31 mouse cellular contexts compared by ENCODE assay signal in genomic region chr6:61936656-61937055, GRCm38 (mm10).
"Had no signal": no experiment of that assay in that cellular context is flagged by ENCODE, and none has a peak within 500 bp of the region (broad histone marks: within the 10 kb centered on the region; RNA-seq: fewer than 3 reads in every experiment).

No protein-coding gene starts in this region.

- DNase-seq: heart, postnatal 10 days; heart, postnatal 14 days; heart, postnatal 36 days; heart, postnatal 4 days; kidney, adult 11 months; kidney, adult 18-20 months; kidney, adult 2 months; kidney, adult 8-10 months; kidney, adult 9 months; kidney, postnatal 10 days; kidney, postnatal 14 days; kidney, postnatal 25 days; kidney, postnatal 36 days; kidney, postnatal 4 days; layer of hippocampus, adult 9-11 months; layer of hippocampus, postnatal 36 days had no signal

- H3K27me3 ChIP-seq: heart, embryonic 12.5 days; heart, embryonic 13.5 days; heart, embryonic 15.5 days; hindbrain, embryonic 12.5 days; hindbrain, embryonic 13.5 days; hindbrain, embryonic 15.5 days; intestine, embryonic 15.5 days; kidney, embryonic 15.5 days had no signal

- H3K4me2 ChIP-seq: heart, embryonic 11.5 days; heart, embryonic 12.5 days; heart, embryonic 13.5 days; heart, embryonic 15.5 days; hindbrain, embryonic 12.5 days; hindbrain, embryonic 13.5 days; hindbrain, embryonic 14.5 days; hindbrain, embryonic 15.5 days; intestine, embryonic 15.5 days; kidney, embryonic 15.5 days had no signal

- H3K4me1 ChIP-seq: heart, embryonic 12.5 days; heart, embryonic 13.5 days; heart, embryonic 15.5 days; hindbrain, embryonic 10.5 days; hindbrain, embryonic 12.5 days; hindbrain, embryonic 13.5 days; hindbrain, embryonic 15.5 days; intestine, embryonic 15.5 days; kidney, embryonic 15.5 days had no signal

- H3K36me3 ChIP-seq: heart, embryonic 12.5 days; heart, embryonic 13.5 days; heart, embryonic 15.5 days; hindbrain, embryonic 10.5 days; hindbrain, embryonic 12.5 days; hindbrain, embryonic 13.5 days; hindbrain, embryonic 15.5 days; intestine, embryonic 15.5 days; kidney, embryonic 15.5 days had no signal

- H3K4me3 ChIP-seq: heart, embryonic 12.5 days; heart, embryonic 13.5 days; heart, embryonic 15.5 days; hindbrain, embryonic 10.5 days; hindbrain, embryonic 12.5 days; hindbrain, embryonic 13.5 days; hindbrain, embryonic 15.5 days; intestine, embryonic 15.5 days; kidney, embryonic 15.5 days; layer of hippocampus, adult 2 months; left cerebral cortex, adult 2 months had no signal

- H3K27ac ChIP-seq: heart, embryonic 13.5 days; heart, embryonic 15.5 days; hindbrain, embryonic 10.5 days; hindbrain, embryonic 12.5 days; hindbrain, embryonic 13.5 days; hindbrain, embryonic 14.5 days; hindbrain, embryonic 15.5 days; hindbrain, postnatal 0 days; intestine, embryonic 15.5 days; kidney, embryonic 15.5 days; kidney, postnatal 0 days; layer of hippocampus, adult 2 months; left cerebral cortex, adult 2 months had no signal
